Mouse (Mus musculus) hindbrain, embryonic 11.5 days (tissue): ENCODE data around the gene Dcun1d2. TPM values are rescaled to one million over a fixed set of nuclear protein-coding genes. Genes with fewer than 3 reads are reported as not detected.

Experiments used
- ATAC-seq: fragments of 200-750 bp; cut with Nextera tagmentation; 2 replicates; pipeline ENCODE4 v1.8.0; 2017; ENCODE audit warnings: mild to moderate bottlenecking, moderate TSS enrichment, moderate library complexity; ENCODE audit not compliant: low FRiP score
- DNase-seq: peaks from one replicate; pipeline ENCODE4 v3.0.0-alpha.2; 2015; ENCODE audit warnings: low spot score
- H3K27ac ChIP-seq: fragments of 300-500 bp; sonication (generic); 2 replicates; pipeline ENCODE4 v1.5.1; 2014; ENCODE audit warnings: mild to moderate bottlenecking, low read depth, low read length
- H3K27me3 ChIP-seq: fragments of 300-500 bp; sonication (generic); 2 replicates; pipeline ENCODE4 v1.6.1; 2014; ENCODE audit warnings: mild to moderate bottlenecking, low read length, moderate library complexity, mixed read lengths; ENCODE audit not compliant: control insufficient read depth, insufficient read depth
- H3K36me3 ChIP-seq: fragments of 300-500 bp; sonication (generic); 2 replicates; pipeline ENCODE4 v1.6.1; 2014; ENCODE audit warnings: mild to moderate bottlenecking, low read length, moderate library complexity, mixed read lengths; ENCODE audit not compliant: control insufficient read depth, insufficient read depth
- H3K4me1 ChIP-seq: fragments of 300-500 bp; sonication (generic); replicated peaks from 2 replicates; pipeline ENCODE4 v1.6.1; 2014; ENCODE audit warnings: low read length, mixed read lengths; ENCODE audit not compliant: control insufficient read depth, insufficient read depth
- H3K4me2 ChIP-seq: fragments of 300-500 bp; sonication (generic); replicated peaks from 2 replicates; pipeline ENCODE4 v1.6.1; 2014; ENCODE audit warnings: mild to moderate bottlenecking, low read depth, low read length
- H3K4me3 ChIP-seq: fragments of 300-500 bp; sonication (generic); 2 replicates; pipeline ENCODE4 v1.5.1; 2014; ENCODE audit warnings: low read depth, low read length
- H3K9ac ChIP-seq: fragments of 300-500 bp; sonication (generic); 2 replicates; pipeline ENCODE4 v1.6.1; 2014; ENCODE audit warnings: low read depth, low read length
- H3K9me3 ChIP-seq: fragments of 300-500 bp; sonication (generic); 2 replicates; pipeline ENCODE4 v1.6.1; 2016; ENCODE audit warnings: low read length; ENCODE audit not compliant: control insufficient read depth
- WGBS: fragments of 180-500 bp; shearing (Covaris S2); extraction: QIAGEN DNeasy Blood & Tissue Kit; methylation state at CpG from one replicate; pipeline ENCODE4 v1.1.7; 2014; 5-methylcytosine and 5-hydroxymethylcytosine counted together
- polyA plus RNA-seq: library from polyadenylated mRNA; unstranded; fragments of >200 nt; fragmentation: Nextera tagmentation; extraction: Ambion mirVana; gene quantifications from 2 replicates; pipeline ENCODE4 v1.2.1, GENCODE M21; 2014

Gene Dcun1d2
- polyA plus RNA-seq, 1 experiment from 2014 or later, result 30.2 TPM

- H3K27ac ChIP-seq, result no peak overlapping the region
- no peak for DNase-seq
- H3K9ac ChIP-seq, result no peak overlapping the region
- H3K4me2 ChIP-seq, result no peak overlapping the region
- no peaks in the 10 kb centered on the region for H3K4me1 ChIP-seq
- no peaks in the 10 kb centered on the region for H3K9me3 ChIP-seq
- 0 out of 2 replicates have a peak, but pooled peaks cover 4% of the 10 kb centered on the region for H3K36me3 ChIP-seq
- H3K27me3 ChIP-seq, result no peaks in the 10 kb centered on the region
- ATAC-seq, result no peak
- H3K4me3 ChIP-seq, result no peak overlapping the region
- WGBS, result 89% methylated on average over 7 of the region's 7 CpGs
Observed at GRCm38 (mm10) chr8:13306309-13306909, 18.5 kb upstream of the Dcun1d2 start.

GRCm38 (mm10) chr8:13305884-13306283 lies 18.0 kb upstream of the Dcun1d2 start:
- H3K36me3 ChIP-seq, result 0 out of 2 replicates have a peak, but pooled peaks cover 2% of the 10 kb centered on the region
- no peak overlapping the region for H3K4me2 ChIP-seq
- H3K27me3 ChIP-seq, result no peaks in the 10 kb centered on the region
- ATAC-seq (no peak), DNase-seq (no peak)
- no peak overlapping the region for H3K4me3 ChIP-seq
- H3K9ac ChIP-seq, result no peak overlapping the region
- no peaks in the 10 kb centered on the region for H3K4me1 ChIP-seq
- H3K9me3 ChIP-seq, result no peaks in the 10 kb centered on the region
- H3K27ac ChIP-seq, result no peak overlapping the region
- WGBS, result 96% methylated on average over 4 of the region's 4 CpGs

GRCm38 (mm10) chr8:13305459-13305858 lies 17.5 kb upstream of the Dcun1d2 start:
- DNase-seq, result no peak
- 95% methylated on average over 6 of the region's 6 CpGs for WGBS
- Histone ChIP-seq H3K9me3 (no peaks in the 10 kb centered on the region), H3K4me2 (no peak overlapping the region), H3K9ac (no peak overlapping the region), H3K4me1 (no peaks in the 10 kb centered on the region), H3K4me3 (no peak overlapping the region), H3K27ac (no peak overlapping the region), H3K27me3 (no peaks in the 10 kb centered on the region), H3K36me3 (0 out of 2 replicates have a peak, but pooled peaks cover 2% of the 10 kb centered on the region)
- no peak for ATAC-seq

GRCm38 (mm10) chr8:13301036-13301435 lies 13.1 kb upstream of the Dcun1d2 start:
- Histone ChIP-seq H3K9ac (no peak overlapping the region), H3K4me2 (no peak overlapping the region), H3K9me3 (no peaks in the 10 kb centered on the region), H3K36me3 (peaks cover 12% of the 10 kb centered on the region), H3K4me1 (no peaks in the 10 kb centered on the region), H3K27me3 (no peaks in the 10 kb centered on the region), H3K4me3 (no peak overlapping the region), H3K27ac (no peak overlapping the region)
- no peak for DNase-seq
- no peak for ATAC-seq
- WGBS, result 95% methylated on average over 7 of the region's 7 CpGs

- H3K9ac ChIP-seq, result no peak overlapping the region
- no peaks in the 10 kb centered on the region for H3K27me3 ChIP-seq
- ATAC-seq (no peak), DNase-seq (no peak)
- no peaks in the 10 kb centered on the region for H3K4me1 ChIP-seq
- no peak overlapping the region for H3K27ac ChIP-seq
- H3K36me3 ChIP-seq, result peaks cover 14% of the 10 kb centered on the region
- H3K4me3 ChIP-seq, result no peak overlapping the region
- WGBS, result 97% methylated on average over 8 of the region's 8 CpGs
- no peak overlapping the region for H3K4me2 ChIP-seq
- H3K9me3 ChIP-seq, result no peaks in the 10 kb centered on the region
Observed at GRCm38 (mm10) chr8:13299571-13299970, 11.6 kb upstream of the Dcun1d2 start.

- no peak for ATAC-seq
- no peak overlapping the region for H3K4me2 ChIP-seq
- no peaks in the 10 kb centered on the region for H3K4me1 ChIP-seq
- H3K27me3 ChIP-seq, result no peaks in the 10 kb centered on the region
- no peak overlapping the region for H3K9ac ChIP-seq
- no peak overlapping the region for H3K4me3 ChIP-seq
- 94% methylated on average over 9 of the region's 9 CpGs for WGBS
- DNase-seq, result no peak
- no peak overlapping the region for H3K27ac ChIP-seq
- H3K9me3 ChIP-seq, result no peaks in the 10 kb centered on the region
- H3K36me3 ChIP-seq, result peaks cover 10% of the 10 kb centered on the region
Observed at GRCm38 (mm10) chr8:13293677-13294470, 5.9 kb upstream of the Dcun1d2 start.

- no peak overlapping the region for H3K9ac ChIP-seq
- no peaks in the 10 kb centered on the region for H3K27me3 ChIP-seq
- no peaks in the 10 kb centered on the region for H3K4me1 ChIP-seq
- H3K27ac ChIP-seq, result no peak overlapping the region
- WGBS, result 33% methylated on average over 9 of the region's 9 CpGs
- DNase-seq (peak; percentile 88), ATAC-seq (no peak)
- no peaks in the 10 kb centered on the region for H3K9me3 ChIP-seq
- H3K4me3 ChIP-seq, result no peak overlapping the region
- H3K4me2 ChIP-seq, result no peak overlapping the region
- H3K36me3 ChIP-seq, result peaks cover 10% of the 10 kb centered on the region
Observed at GRCm38 (mm10) chr8:13292364-13292763, 4.4 kb upstream of the Dcun1d2 start.

- H3K4me1 ChIP-seq, result peaks cover 5% of the 10 kb centered on the region; the same call in 1 of the 2 replicates
- H3K36me3 ChIP-seq, result no peaks in the 10 kb centered on the region
- H3K27me3 ChIP-seq, result no peaks in the 10 kb centered on the region
- H3K9ac ChIP-seq, result peak overlapping the region; percentile 82
- DNase-seq (no peak), ATAC-seq (no peak)
- no peak overlapping the region for H3K27ac ChIP-seq
- no peaks in the 10 kb centered on the region for H3K9me3 ChIP-seq
- 4% methylated on average over 6 of the region's 6 CpGs for WGBS
- peak overlapping the region; percentile 56 for H3K4me2 ChIP-seq
- peak overlapping the region; percentile 81 for H3K4me3 ChIP-seq
Observed at GRCm38 (mm10) chr8:13288646-13289045, 715 bp upstream of the Dcun1d2 start.

GRCm38 (mm10) chr8:13287304-13287691 lies 633 bp downstream of the Dcun1d2 start:
- 1% methylated on average over 34 of the region's 34 CpGs for WGBS
- DNase-seq (peak; percentile 80), ATAC-seq (peak; percentile 72)
- Histone ChIP-seq H3K27ac (peak overlapping the region; percentile 86), H3K4me2 (peak overlapping the region; percentile 90), H3K27me3 (no peaks in the 10 kb centered on the region), H3K9me3 (no peaks in the 10 kb centered on the region), H3K36me3 (no peaks in the 10 kb centered on the region), H3K9ac (peak overlapping the region; percentile 82), H3K4me1 (peaks cover 5% of the 10 kb centered on the region; the same call in 1 of the 2 replicates), H3K4me3 (peak overlapping the region; percentile 81)
